Mouse (Mus musculus): ENCODE measurements around the gene Aph1a. TPM values are rescaled to one million over a fixed set of nuclear protein-coding genes. Genes with fewer than 3 reads are reported as not detected.

Aph1a gene
- total and polyA plus RNA-seq, 2 experiments from 2014 or later = 50.8 to 138 TPM

DNA sequence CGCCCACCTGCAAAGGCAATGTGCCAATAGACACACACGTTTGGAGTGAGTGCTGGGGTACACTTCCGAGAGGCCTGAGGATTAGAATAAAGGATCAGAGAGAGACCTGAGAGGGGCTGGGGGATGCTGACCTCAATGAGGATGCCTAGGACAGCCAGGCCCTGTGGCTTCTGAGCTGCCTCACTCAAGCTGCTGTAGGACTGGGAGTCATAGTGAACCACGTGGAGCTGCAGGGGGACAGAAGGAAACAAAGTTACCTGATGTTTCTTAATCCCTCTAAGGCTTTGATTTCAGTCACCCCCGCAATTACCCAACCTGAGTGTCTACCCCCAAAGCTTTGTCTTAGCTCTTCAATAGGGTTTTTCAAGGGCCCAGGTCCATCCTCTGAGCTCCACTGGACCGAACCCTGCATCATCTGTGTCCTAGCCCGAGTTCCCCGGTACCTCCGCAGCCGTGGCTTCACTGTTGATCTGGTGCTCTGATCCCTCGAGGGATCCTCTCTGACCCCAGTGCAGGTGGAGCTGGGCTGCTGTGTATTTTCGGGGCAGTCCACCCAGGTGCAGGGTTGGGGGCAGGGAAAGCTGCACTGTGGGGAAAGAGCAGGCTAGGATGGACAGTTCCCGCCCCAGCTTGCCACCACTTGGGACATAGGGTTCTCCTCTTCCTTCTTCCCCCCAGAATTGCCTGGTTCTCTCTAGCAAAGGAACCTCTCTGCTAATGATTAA is 6.2 kb downstream of the Aph1a start:
- Histone ChIP-seq H3K4me1 (ENCODE audit: control insufficient read depth, insufficient read depth) (peaks cover 13% of the 10 kb centered on the region), H3K36me3 (replicated peaks; ENCODE audit: control insufficient read depth, insufficient read depth, low read length) (peaks cover 18% of the 10 kb centered on the region), H3K27me3 (ENCODE audit: control insufficient read depth, insufficient read depth, low read length) (no peaks in the 10 kb centered on the region), H3K4me3 (ENCODE audit: low read depth, low read length) (no peak overlapping the region), H3K4me2 (ENCODE audit: low read depth, low read length) (no peak overlapping the region), H3K9ac (replicated peaks; ENCODE audit: low read depth, low read length) (no peak overlapping the region), H3K9me3 (replicated peaks; ENCODE audit: control insufficient read depth, low read length) (no peaks in the 10 kb centered on the region), H3K27ac (ENCODE audit: low read depth) (no peak overlapping the region)
- ATAC-seq (ENCODE audit: insufficient read depth, low read depth) (no peak), DNase-seq (ENCODE audit: low spot score) (no peak)
- WGBS = 77% methylated on average over 13 of the region's 13 CpGs
- TF ChIP-seq CTCF (IDR thresholded peaks at IDR 0.05; ENCODE audit: low read depth) (no peak), EP300 (IDR thresholded peaks at IDR 0.05; ENCODE audit: low read depth) (no peak)

DNA sequence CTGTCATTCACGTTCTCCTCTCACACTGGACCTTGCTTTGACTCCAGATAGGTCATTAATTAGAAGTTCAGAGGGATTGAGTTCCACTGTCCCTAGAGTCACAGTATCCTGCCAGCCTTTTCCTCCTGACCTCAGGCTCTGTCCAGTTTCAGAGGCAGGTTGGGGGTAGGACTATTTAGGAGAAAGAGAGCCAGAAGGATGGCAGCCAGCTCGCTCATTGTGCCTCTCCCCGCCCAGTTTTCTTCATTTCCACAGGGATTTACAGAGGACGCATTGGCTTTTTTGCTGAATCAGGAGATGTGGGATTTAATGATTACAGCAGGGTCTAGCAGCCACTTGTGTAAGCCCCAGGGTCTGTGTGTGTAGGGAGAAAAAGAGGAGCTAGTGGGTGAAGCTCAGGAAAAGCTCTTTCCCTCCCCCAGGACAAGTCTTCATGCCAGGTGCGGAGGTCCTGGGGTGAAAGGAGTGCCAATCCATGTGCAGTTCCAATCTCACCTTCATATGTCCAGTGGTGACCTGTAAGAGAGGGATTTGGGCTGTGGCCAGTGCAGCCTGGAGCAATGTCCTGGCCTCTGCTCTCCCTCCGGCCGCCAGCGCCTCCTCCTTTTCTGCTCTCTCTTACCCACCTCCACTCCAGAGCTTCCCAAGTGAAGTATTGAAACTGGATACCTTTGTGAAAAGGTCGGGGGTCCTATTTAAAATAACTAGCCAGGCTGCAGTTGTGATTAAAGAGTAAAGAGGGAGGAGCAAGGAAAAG is 8.0 kb downstream of the Aph1a start:
- H3K27me3 ChIP-seq (ENCODE audit: control insufficient read depth, insufficient read depth, low read length) = no peaks in the 10 kb centered on the region
- peaks cover 18% of the 10 kb centered on the region; the same call in 1 of the 2 replicates for H3K36me3 ChIP-seq (replicated peaks; ENCODE audit: control insufficient read depth, insufficient read depth, low read length)
- DNase-seq (ENCODE audit: low spot score) = peak; percentile 27
- H3K4me2 ChIP-seq (ENCODE audit: low read depth, low read length) = peak overlapping the region; percentile 77
- no peaks in the 10 kb centered on the region for H3K9me3 ChIP-seq (replicated peaks; ENCODE audit: control insufficient read depth, low read length)
- ATAC-seq (ENCODE audit: insufficient read depth, low read depth) = no peak
- H3K4me3 ChIP-seq (ENCODE audit: low read depth, low read length) = peak overlapping the region; percentile 46
- H3K4me1 ChIP-seq (ENCODE audit: control insufficient read depth, insufficient read depth) = peaks cover 25% of the 10 kb centered on the region
- peak overlapping the region; percentile 86 for H3K27ac ChIP-seq (ENCODE audit: low read depth)
- H3K9ac ChIP-seq (replicated peaks; ENCODE audit: low read depth, low read length) = 0 out of 2 replicates have a peak overlapping the region, but pooled peaks have one; percentile 2
- TF ChIP-seq CTCF (IDR thresholded peaks at IDR 0.05; ENCODE audit: low read depth) (no peak), EP300 (IDR thresholded peaks at IDR 0.05; ENCODE audit: low read depth) (no peak)
- WGBS = 47% methylated on average over 9 of the region's 9 CpGs

DNA sequence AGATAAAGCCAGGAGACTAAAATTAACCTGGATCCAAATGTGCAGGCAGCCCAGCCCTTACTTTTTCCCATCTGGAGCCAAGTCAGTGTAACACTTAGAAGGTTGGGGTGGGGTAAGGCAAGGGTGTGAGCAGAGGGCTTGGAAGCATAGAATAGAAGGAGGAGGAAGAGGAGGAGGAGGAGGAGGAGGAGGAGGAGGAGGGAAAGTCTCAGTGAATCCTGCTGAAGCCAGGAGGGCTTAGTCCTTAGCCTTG is 8.5 kb downstream of the Aph1a start:
- H3K36me3 ChIP-seq (replicated peaks; ENCODE audit: control insufficient read depth, insufficient read depth, low read length) = peaks cover 17% of the 10 kb centered on the region; the same call in 1 of the 2 replicates
- H3K4me3 ChIP-seq (ENCODE audit: low read depth, low read length) = peak overlapping the region; percentile 46
- no peaks in the 10 kb centered on the region for H3K27me3 ChIP-seq (ENCODE audit: control insufficient read depth, insufficient read depth, low read length)
- H3K4me2 ChIP-seq (ENCODE audit: low read depth, low read length) = peak overlapping the region; percentile 77
- DNase-seq (ENCODE audit: low spot score) (peak; percentile 76), ATAC-seq (ENCODE audit: insufficient read depth, low read depth) (peak; percentile 13; the same call in 1 of the 2 replicates)
- no peak for TF ChIP-seq CTCF (IDR thresholded peaks at IDR 0.05; ENCODE audit: low read depth)
- H3K27ac ChIP-seq (ENCODE audit: low read depth) = peak overlapping the region; percentile 86
- H3K9ac ChIP-seq (replicated peaks; ENCODE audit: low read depth, low read length) = 0 out of 2 replicates have a peak overlapping the region, but pooled peaks have one; percentile 1
- no peaks in the 10 kb centered on the region for H3K9me3 ChIP-seq (replicated peaks; ENCODE audit: control insufficient read depth, low read length)
- H3K4me1 ChIP-seq (ENCODE audit: control insufficient read depth, insufficient read depth) = peaks cover 26% of the 10 kb centered on the region

- peak overlapping the region; percentile 86 for H3K27ac ChIP-seq (ENCODE audit: low read depth)
- peaks cover 26% of the 10 kb centered on the region for H3K4me1 ChIP-seq (ENCODE audit: control insufficient read depth, insufficient read depth)
- H3K9ac ChIP-seq (replicated peaks; ENCODE audit: low read depth, low read length) = 0 out of 2 replicates have a peak overlapping the region, but pooled peaks have one; percentile 1
These were observed 8.9 kb downstream of the Aph1a start for GRCm38 (mm10) chr3:95902643-95903042.

DNA sequence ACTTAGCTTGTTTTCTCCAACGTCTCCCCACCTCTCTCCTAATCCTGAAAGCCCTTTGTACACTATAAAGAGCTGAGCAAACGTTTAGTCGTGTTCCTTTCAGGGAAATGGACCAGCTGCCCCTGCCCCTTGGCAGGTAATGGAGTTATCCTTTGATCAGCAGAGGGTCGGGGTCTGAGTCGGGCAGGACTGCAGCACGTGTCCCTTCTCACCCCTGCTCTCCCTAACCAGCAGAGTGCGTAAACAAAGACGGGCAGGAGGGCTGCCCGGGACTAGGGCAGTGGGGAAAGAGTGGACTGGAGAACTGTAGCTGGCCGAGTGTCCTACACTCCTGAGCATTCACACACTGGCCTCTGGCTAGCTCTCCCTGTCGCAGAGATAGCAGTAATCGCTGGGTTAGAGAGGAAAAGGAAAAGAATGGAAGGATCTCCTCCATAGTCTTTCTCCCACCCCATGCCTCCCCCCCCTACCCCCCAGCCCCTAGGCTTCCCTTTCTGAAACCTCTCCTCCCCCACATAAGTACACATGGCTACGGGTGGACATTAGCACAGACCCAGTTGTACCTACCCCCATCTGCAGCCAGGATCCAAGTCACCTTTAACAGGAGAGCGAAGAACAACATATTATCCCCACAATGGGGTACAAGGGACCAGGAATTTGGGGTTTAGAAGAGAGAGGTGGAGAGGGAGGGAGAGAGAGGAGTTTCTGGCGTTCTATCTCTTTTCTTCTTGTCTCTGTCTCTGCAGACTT is 10.2 kb downstream of the Aph1a start:
- peak overlapping the region; percentile 77 for H3K4me2 ChIP-seq (ENCODE audit: low read depth, low read length)
- H3K9me3 ChIP-seq (replicated peaks; ENCODE audit: control insufficient read depth, low read length) = no peaks in the 10 kb centered on the region
- 3% methylated on average over 15 of the region's 15 CpGs for WGBS
- TF ChIP-seq CTCF (IDR thresholded peaks at IDR 0.05; ENCODE audit: low read depth) (no peak), EP300 (IDR thresholded peaks at IDR 0.05; ENCODE audit: low read depth) (no peak)
- DNase-seq (ENCODE audit: low spot score) (peak; percentile 30), ATAC-seq (ENCODE audit: insufficient read depth, low read depth) (peak; percentile 27)
- H3K27ac ChIP-seq (ENCODE audit: low read depth) = peak overlapping the region; percentile 86
- H3K4me1 ChIP-seq (ENCODE audit: control insufficient read depth, insufficient read depth) = peaks cover 26% of the 10 kb centered on the region
- H3K9ac ChIP-seq (replicated peaks; ENCODE audit: low read depth, low read length) = peak overlapping the region; percentile 70
- H3K4me3 ChIP-seq (ENCODE audit: low read depth, low read length) = peak overlapping the region; percentile 46
- no peaks in the 10 kb centered on the region for H3K27me3 ChIP-seq (ENCODE audit: control insufficient read depth, insufficient read depth, low read length)
- H3K36me3 ChIP-seq (replicated peaks; ENCODE audit: control insufficient read depth, insufficient read depth, low read length) = 0 out of 2 replicates have a peak, but pooled peaks cover 2% of the 10 kb centered on the region

More at GRCm38 (mm10) chr3:95902643-95903042, 8.9 kb downstream of the Aph1a start:
- Histone ChIP-seq H3K9me3 (replicated peaks; ENCODE audit: control insufficient read depth, low read length) (no peaks in the 10 kb centered on the region), H3K27me3 (ENCODE audit: control insufficient read depth, insufficient read depth, low read length) (no peaks in the 10 kb centered on the region), H3K4me3 (ENCODE audit: low read depth, low read length) (peak overlapping the region; percentile 46), H3K36me3 (replicated peaks; ENCODE audit: control insufficient read depth, insufficient read depth, low read length) (peaks cover 14% of the 10 kb centered on the region; the same call in 1 of the 2 replicates), H3K4me2 (ENCODE audit: low read depth, low read length) (peak overlapping the region; percentile 77)
- DNase-seq (ENCODE audit: low spot score) (peak; percentile 15), ATAC-seq (ENCODE audit: insufficient read depth, low read depth) (no peak; the same call in 1 of the 2 replicates)
- 23% methylated on average over 6 of the region's 6 CpGs for WGBS
- TF ChIP-seq EP300 (IDR thresholded peaks at IDR 0.05; ENCODE audit: low read depth) (no peak), CTCF (IDR thresholded peaks at IDR 0.05; ENCODE audit: low read depth) (no peak)
